Mouse (Mus musculus) midbrain, embryonic 13.5 days (tissue): Measurements from ENCODE around the gene Noct. TPM values are rescaled to one million over a fixed set of nuclear protein-coding genes. Genes with fewer than 3 reads are reported as not detected.
"Not testable (repeated sequence)": the region's sequence is repeated elsewhere in the genome, so short reads cannot be mapped to it uniquely, and the experiment has no call there.

Source experiments
- ATAC-seq: fragments of 200-750 bp; cut with Nextera tagmentation; 2 replicates; pipeline ENCODE4 v1.8.0; 2017; ENCODE audit warnings: mild to moderate bottlenecking, moderate TSS enrichment, moderate library complexity
- H3K27ac ChIP-seq: fragments of 300-500 bp; sonication (generic); 2 replicates; pipeline ENCODE4 v1.5.1; 2015; ENCODE audit warnings: inconsistent platforms, mild to moderate bottlenecking, moderate library complexity
- H3K27me3 ChIP-seq: fragments of 300-500 bp; sonication (generic); 2 replicates; pipeline ENCODE4 v1.6.1; 2015; ENCODE audit warnings: mild to moderate bottlenecking, inconsistent platforms
- H3K36me3 ChIP-seq: fragments of 300-500 bp; sonication (generic); 2 replicates; pipeline ENCODE4 v1.6.1; 2015; ENCODE audit warnings: mild to moderate bottlenecking, inconsistent platforms
- H3K4me1 ChIP-seq: fragments of 300-500 bp; sonication (generic); replicated peaks from 2 replicates; pipeline ENCODE4 v1.6.1; 2015; ENCODE audit warnings: inconsistent platforms
- H3K4me2 ChIP-seq: fragments of 300-500 bp; sonication (generic); replicated peaks from 2 replicates; pipeline ENCODE4 v1.6.1; 2015; ENCODE audit warnings: moderate library complexity, mild to moderate bottlenecking, inconsistent platforms
- H3K4me3 ChIP-seq: fragments of 300-500 bp; sonication (generic); replicated peaks from 2 replicates; pipeline ENCODE4 v1.5.1; 2015; ENCODE audit warnings: mild to moderate bottlenecking, inconsistent platforms
- H3K9ac ChIP-seq: fragments of 300-500 bp; sonication (generic); replicated peaks from 2 replicates; pipeline ENCODE4 v1.6.1; 2015; ENCODE audit warnings: mild to moderate bottlenecking, inconsistent platforms
- H3K9me3 ChIP-seq: fragments of 300-500 bp; sonication (generic); 2 replicates; pipeline ENCODE4 v1.6.1; 2016; ENCODE audit warnings: mild to moderate bottlenecking, inconsistent platforms
- WGBS: fragments of 180-500 bp; shearing (Covaris S2); methylation state at CpG from one replicate; pipeline ENCODE4 v1.1.7; 2015; 5-methylcytosine and 5-hydroxymethylcytosine counted together
- polyA plus RNA-seq: library from polyadenylated mRNA; unstranded; fragments of >200 nt; fragmentation: Nextera tagmentation; extraction: Ambion mirVana; gene quantifications from 2 replicates; pipeline ENCODE4 v1.2.1, GENCODE M21; 2015

Gene Noct
- polyA plus RNA-seq: 15.3 and 17.8 TPM in 2 replicates

DNA sequence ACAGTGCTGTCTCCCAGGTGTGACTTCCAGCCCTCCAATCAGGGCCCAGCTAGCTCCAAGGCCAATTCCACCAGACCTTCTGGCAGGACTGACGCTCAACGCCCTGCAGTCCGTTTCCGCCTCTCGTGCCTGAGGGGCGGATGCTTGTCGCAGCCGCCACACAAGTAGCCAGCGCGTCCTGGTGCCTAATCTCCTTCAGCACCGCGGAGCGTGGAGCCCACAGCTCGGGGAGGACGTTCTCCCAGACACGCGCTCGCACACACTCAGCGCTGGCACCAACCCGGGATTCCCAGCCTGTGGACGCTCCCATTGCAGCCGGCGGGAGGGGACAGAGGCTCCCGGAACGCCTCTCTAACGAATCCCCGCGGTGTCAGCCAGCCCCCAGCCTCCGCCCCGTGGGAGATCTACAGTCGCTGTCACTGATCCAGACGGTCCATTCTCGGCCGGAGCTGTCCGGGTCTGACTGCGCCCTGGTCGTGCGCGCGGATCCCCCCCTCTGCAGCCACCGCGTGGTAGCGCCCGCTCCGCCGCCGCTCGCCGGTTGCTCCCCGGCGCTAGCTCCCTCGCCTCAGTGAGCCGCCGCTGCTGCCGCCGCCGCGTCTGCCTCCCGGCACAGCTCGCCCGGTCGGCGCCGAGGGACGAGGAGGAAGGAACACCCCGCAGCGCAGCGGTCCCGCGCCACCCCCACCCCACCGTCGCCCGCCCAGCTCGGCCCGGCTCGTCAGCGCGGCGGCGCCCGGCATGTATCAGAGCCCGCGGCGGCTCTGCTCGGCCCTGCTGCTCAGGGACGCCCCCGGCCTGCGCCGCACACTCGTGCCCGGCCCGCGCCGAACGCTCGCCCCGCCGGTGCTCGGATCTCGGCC lies at the start of gene Noct:
Gene Noct (plus strand): TSS at position 85 of the 863 bp plus-strand sequence.
- peak within 1 kb of the TSS; percentile 74 for H3K4me2 ChIP-seq
- no peaks in the 10 kb centered on the region for H3K9me3 ChIP-seq
- peaks cover 30% of the 10 kb centered on the region for H3K4me1 ChIP-seq
- H3K27ac ChIP-seq: peak within 1 kb of the TSS; percentile 96
- ATAC-seq: peak; percentile 95
- WGBS: under 1% methylated on average over 95 of the region's 100 CpGs
- peak within 1 kb of the TSS; percentile 93 for H3K9ac ChIP-seq
- peak within 1 kb of the TSS; percentile 90 for H3K4me3 ChIP-seq
- no peaks in the 10 kb centered on the region for H3K27me3 ChIP-seq
- no peaks in the 10 kb centered on the region for H3K36me3 ChIP-seq

DNA sequence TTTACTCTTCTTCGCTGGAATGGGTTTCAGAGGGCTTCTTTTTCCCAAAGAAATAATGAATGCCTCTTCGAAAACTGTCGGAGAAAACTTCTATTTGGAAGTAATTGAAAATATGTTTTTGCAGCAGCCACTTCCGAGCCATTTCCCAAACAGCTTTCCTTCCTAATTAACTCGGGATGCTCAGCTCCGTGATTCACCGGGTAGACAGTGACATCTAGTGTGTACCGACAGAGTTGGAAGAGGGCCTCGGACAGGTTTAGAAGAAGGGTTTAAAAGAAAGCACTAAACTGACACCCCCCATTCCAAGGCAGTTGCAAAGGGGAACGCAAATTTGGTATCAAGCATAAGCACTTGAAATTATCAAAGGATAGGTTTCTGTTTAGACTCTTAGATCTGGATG lies 46.1 kb upstream of the Noct start:
- ATAC-seq: no peak
- H3K9ac ChIP-seq: no peak overlapping the region
- WGBS: 43% methylated on average over 10 of the region's 10 CpGs
- no peak overlapping the region for H3K4me2 ChIP-seq
- H3K27me3 ChIP-seq: no peaks in the 10 kb centered on the region
- no peaks in the 10 kb centered on the region for H3K36me3 ChIP-seq
- no peaks in the 10 kb centered on the region for H3K9me3 ChIP-seq
- H3K4me1 ChIP-seq: no peaks in the 10 kb centered on the region
- H3K27ac ChIP-seq: no peak overlapping the region
- H3K4me3 ChIP-seq: no peak overlapping the region

DNA sequence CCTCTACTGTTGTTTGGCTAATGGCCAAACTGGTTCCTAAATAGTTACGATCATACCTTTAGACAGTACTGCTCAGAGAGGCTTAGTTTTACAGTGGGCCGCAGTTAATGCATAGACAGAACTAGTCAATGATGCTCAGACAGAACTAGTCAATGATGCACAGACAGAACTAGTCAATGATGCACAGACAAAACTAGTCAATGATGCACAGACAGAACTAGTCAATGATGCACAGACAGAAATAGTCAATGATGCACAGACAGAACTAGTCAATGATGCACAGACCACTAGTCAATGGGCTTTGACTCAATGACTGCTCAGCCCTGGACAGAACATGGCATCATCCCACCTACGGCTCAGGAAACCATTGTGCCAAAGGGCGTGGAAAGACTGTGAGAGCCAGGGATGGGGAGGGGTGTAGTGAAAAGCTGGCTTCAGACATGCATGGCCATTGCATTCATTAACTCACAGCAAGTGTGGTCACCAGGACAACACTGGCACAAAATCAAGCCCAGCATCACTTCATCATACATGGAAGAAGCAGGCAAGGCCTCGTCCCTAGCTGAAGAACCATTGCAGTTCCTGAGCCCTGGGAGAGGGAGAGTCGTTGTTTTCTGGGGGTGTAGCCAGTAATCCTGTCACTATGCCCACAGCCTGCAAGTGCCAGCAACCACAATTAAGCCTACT lies 44.6 kb upstream of the Noct start:
- no peak overlapping the region for H3K4me2 ChIP-seq
- H3K9me3 ChIP-seq: no peaks in the 10 kb centered on the region
- no peak overlapping the region for H3K9ac ChIP-seq
- peak; percentile 76 for ATAC-seq
- no peak overlapping the region for H3K27ac ChIP-seq
- no peak overlapping the region for H3K4me3 ChIP-seq
- H3K36me3 ChIP-seq: no peaks in the 10 kb centered on the region
- H3K27me3 ChIP-seq: no peaks in the 10 kb centered on the region
- 81% methylated on average over 6 of the region's 6 CpGs for WGBS
- no peaks in the 10 kb centered on the region for H3K4me1 ChIP-seq

DNA sequence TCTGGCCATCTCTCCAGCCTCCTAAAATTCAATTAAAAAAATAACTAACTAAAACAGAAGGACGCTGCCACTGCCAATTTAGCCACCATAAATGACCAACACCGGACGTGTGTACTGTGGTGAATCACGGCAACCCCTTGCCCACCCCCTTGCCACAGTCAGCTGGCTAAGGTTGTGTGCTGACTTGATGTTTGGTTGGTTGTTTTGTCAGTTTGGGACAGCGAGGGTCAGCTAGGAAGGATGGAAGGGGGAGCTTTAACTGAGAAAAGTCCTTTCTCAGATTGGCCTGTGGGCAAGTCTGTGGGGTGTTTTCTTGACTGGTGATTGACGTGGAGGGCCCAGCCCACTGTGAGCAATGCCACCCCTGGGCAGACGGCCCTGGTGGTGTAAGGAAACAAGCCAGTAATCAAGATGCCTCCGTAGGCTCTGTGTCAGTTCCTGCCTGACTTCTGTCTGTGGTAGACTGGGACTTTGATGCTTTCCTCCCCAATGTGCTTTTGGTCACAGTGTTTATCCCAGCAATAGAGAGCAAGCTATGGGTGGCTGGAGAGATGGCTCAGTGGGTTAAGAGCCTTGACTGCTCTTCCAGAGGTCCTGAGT lies 43.8 kb upstream of the Noct start:
- H3K4me2 ChIP-seq: no peak overlapping the region
- H3K9me3 ChIP-seq: no peaks in the 10 kb centered on the region
- ATAC-seq: no peak
- 84% methylated on average over 8 of the region's 8 CpGs for WGBS
- no peak overlapping the region for H3K27ac ChIP-seq
- no peaks in the 10 kb centered on the region for H3K4me1 ChIP-seq
- no peak overlapping the region for H3K4me3 ChIP-seq
- H3K36me3 ChIP-seq: no peaks in the 10 kb centered on the region
- no peaks in the 10 kb centered on the region for H3K27me3 ChIP-seq
- H3K9ac ChIP-seq: no peak overlapping the region

DNA sequence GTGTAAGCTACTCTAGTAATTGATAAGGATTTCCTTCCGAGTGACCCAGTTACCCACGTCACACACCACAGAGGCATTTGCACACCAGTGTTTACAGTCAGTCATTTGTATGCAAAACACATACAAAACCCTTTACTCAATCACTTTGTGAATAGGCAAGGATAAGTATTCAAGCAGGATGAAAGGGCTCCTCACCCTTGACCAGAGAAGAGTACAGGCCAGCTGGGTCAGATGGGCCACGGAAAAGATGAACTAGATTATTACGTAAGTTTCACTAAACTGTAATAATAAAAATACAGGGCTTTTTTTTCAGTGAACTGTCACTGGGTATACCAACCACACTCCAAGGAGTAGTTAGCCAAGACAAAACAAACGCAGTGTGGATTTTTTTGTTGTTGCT lies 41.8 kb upstream of the Noct start:
- ATAC-seq: no peak

DNA sequence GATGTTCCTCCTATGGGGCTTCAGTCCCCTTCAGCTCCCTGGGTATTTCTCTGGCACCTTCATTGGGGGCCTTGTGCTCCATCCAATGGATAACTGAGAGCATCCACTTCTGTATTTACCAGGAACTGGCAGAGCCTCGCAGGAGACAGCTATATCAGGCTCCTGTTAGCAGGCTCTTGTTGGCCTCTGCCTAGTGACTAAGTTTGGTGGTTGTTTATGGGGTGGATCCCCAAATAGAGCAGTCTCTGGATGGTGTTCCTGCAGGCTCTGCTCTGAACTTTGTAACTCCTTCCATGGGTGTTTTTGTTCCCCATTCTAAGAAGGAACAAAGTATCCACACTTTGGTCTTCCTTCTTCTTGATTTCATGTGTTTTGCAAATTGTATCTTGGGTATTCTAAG lies 40.7 kb upstream of the Noct start:
- WGBS: 95% methylated on average over 1 of the region's 1 CpGs
- H3K36me3 ChIP-seq, H3K4me3 ChIP-seq, H3K9ac ChIP-seq, H3K9me3 ChIP-seq, H3K27me3 ChIP-seq, H3K27ac ChIP-seq, ATAC-seq, H3K4me1 ChIP-seq, H3K4me2 ChIP-seq: not testable (repeated sequence)

More for the DNA sequence above, 41.8 kb upstream of the Noct start:
- Histone ChIP-seq H3K9me3 (no peaks in the 10 kb centered on the region), H3K4me3 (no peak overlapping the region), H3K27me3 (no peaks in the 10 kb centered on the region), H3K36me3 (no peaks in the 10 kb centered on the region), H3K27ac (no peak overlapping the region), H3K4me1 (no peaks in the 10 kb centered on the region), H3K9ac (no peak overlapping the region), H3K4me2 (no peak overlapping the region)
- WGBS: 45% methylated on average over 5 of the region's 5 CpGs

DNA sequence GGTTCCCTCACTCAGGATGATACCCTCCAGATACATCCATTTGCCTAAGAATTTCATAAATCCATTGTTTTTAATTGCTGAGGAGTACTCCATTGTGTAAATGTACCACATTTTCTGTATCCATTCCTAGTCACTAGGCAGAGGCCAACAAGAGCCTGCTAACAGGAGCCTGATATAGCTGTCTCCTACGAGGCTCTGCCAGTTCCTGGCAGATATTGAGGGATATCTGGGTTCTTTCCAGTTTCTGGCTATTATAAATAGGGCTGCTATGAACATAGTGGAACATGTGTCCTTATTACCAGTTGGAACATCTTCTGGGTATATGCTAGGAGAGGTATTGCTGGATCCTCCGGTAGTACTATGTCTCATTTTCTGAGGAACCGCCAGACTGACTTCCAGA lies 40.3 kb upstream of the Noct start:
- H3K9ac ChIP-seq, H3K36me3 ChIP-seq, H3K9me3 ChIP-seq, ATAC-seq, H3K27ac ChIP-seq, H3K4me3 ChIP-seq, H3K27me3 ChIP-seq, H3K4me1 ChIP-seq, H3K4me2 ChIP-seq: not testable (repeated sequence)
- WGBS: 91% methylated on average over 3 of the region's 3 CpGs

DNA sequence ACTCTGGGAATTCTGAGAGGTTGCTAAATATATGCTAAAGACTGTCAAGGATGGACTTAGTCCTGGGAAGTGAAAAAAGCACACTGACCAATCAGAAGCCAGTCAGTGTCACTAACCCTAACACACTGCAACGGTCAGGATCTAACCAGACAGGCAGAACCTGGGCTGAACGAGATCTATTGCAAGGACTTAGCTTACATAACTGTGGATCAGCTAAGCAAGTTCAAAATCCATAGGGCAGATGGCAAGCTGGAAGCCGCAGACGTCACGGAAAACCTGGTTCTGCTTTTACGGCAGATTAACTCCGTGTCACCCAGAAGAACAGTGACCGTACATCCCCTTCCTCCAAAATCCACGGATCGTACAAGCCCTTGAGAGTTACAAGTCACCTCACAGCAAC lies 39.5 kb upstream of the Noct start:
- no peak overlapping the region for H3K9ac ChIP-seq
- H3K4me2 ChIP-seq: no peak overlapping the region
- no peak overlapping the region for H3K4me3 ChIP-seq
- no peaks in the 10 kb centered on the region for H3K36me3 ChIP-seq
- no peak for ATAC-seq
- WGBS: 83% methylated on average over 10 of the region's 10 CpGs
- no peaks in the 10 kb centered on the region for H3K27me3 ChIP-seq
- no peaks in the 10 kb centered on the region for H3K4me1 ChIP-seq
- no peaks in the 10 kb centered on the region for H3K9me3 ChIP-seq
- no peak overlapping the region for H3K27ac ChIP-seq

DNA sequence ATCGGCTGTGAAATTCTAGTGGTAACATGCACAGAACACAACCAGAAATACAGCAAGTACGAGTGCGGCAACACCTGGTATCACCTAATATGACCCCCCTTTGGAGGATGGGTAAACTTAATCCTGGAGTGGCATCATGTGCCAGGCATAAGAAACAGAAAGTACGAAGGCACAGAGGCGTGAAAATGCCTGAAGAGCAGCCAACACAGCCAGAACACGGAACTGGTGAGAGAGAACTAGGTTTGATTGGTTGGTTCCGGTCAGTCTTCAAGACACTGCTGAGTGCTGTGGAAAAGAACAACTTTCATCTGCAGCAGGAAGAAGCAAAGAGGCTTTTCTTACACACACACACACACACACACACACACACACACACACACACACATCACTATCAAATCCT lies 38.8 kb upstream of the Noct start:
- Histone ChIP-seq H3K9me3 (no peaks in the 10 kb centered on the region), H3K4me3 (no peak overlapping the region), H3K27ac (no peak overlapping the region), H3K9ac (no peak overlapping the region), H3K36me3 (no peaks in the 10 kb centered on the region), H3K4me2 (no peak overlapping the region), H3K4me1 (no peaks in the 10 kb centered on the region), H3K27me3 (no peaks in the 10 kb centered on the region)
- 93% methylated on average over 7 of the region's 7 CpGs for WGBS
- ATAC-seq: no peak

DNA sequence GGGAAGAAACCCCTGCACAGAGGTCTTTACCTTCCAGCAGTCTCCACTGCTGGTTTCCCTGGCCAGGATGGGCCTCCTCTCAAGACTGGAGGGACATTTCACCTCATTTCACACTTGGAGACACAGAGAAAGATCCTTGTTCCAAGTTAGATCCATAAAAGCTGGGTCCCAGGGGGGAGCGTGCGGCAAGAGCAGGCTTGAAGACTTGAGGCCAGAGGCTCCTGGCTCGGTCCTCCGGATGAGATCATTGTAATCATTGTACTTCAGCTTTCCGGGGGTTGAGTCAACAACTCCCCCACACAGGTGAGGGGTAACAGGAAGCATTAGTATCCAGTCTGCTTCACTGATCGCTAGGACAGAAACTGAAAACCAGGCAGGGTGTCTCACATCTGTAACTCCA lies 30.2 kb upstream of the Noct start:
- WGBS: 81% methylated on average over 6 of the region's 6 CpGs
- no peak overlapping the region for H3K9ac ChIP-seq
- H3K4me1 ChIP-seq: 0 out of 2 replicates have a peak, but pooled peaks cover 5% of the 10 kb centered on the region
- H3K4me3 ChIP-seq: no peak overlapping the region
- no peaks in the 10 kb centered on the region for H3K9me3 ChIP-seq
- H3K4me2 ChIP-seq: no peak overlapping the region
- no peak overlapping the region for H3K27ac ChIP-seq
- H3K27me3 ChIP-seq: no peaks in the 10 kb centered on the region
- no peak for ATAC-seq
- H3K36me3 ChIP-seq: no peaks in the 10 kb centered on the region

DNA sequence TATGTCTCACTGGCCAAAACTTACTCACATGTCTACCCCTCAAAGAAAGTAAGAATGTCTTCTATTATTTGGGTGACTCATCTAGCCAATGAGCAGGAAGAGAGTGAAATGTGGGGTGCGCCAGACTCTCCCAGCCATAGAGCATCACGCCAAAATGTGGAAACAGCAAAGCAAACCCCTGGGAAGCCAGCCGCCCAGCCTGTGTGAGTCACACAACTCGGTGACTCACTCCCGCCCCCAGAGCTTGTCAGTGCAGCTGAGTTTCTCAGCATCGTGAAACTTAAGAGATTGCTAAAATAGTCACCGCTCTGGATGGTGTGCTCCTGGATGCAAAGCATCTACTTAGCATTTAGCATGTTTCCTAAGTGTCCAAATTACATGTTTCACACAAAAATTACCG lies 28.9 kb upstream of the Noct start:
- H3K27me3 ChIP-seq: no peaks in the 10 kb centered on the region
- peak overlapping the region; percentile 24 for H3K4me2 ChIP-seq
- no peaks in the 10 kb centered on the region for H3K36me3 ChIP-seq
- no peak overlapping the region for H3K4me3 ChIP-seq
- H3K9me3 ChIP-seq: no peaks in the 10 kb centered on the region
- H3K4me1 ChIP-seq: 0 out of 2 replicates have a peak, but pooled peaks cover 5% of the 10 kb centered on the region
- ATAC-seq: no peak
- H3K9ac ChIP-seq: no peak overlapping the region
- 63% methylated on average over 8 of the region's 8 CpGs for WGBS
- no peak overlapping the region for H3K27ac ChIP-seq

DNA sequence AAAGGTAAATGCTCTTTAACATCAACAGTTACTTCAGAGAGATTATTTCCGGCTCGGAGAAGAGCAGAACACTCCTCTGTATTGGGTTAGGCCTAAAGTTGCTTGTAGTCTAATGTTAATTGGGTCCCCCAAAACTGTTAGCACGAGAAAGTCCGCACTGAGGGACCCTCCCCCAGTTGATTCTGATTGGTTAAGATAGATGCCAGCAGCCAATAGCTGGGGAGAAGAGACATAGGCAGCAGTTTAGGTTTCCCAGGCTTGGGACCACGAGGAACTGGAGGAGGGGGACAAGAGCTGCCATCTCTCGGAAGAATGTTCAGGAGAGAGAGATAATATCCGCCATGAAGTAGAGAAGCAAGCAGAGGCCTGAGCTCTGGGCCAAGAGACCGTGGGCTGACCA lies 28.5 kb upstream of the Noct start:
- Histone ChIP-seq H3K36me3 (no peaks in the 10 kb centered on the region), H3K4me2 (peak overlapping the region; percentile 24), H3K9me3 (no peaks in the 10 kb centered on the region), H3K4me3 (no peak overlapping the region), H3K27me3 (no peaks in the 10 kb centered on the region), H3K4me1 (0 out of 2 replicates have a peak, but pooled peaks cover 5% of the 10 kb centered on the region), H3K27ac (no peak overlapping the region), H3K9ac (no peak overlapping the region)
- 38% methylated on average over 8 of the region's 8 CpGs for WGBS
- 0 out of 2 replicates have a peak, but pooled peaks have one; percentile 9 for ATAC-seq
